Mouse (Mus musculus): ENCODE measurements around the gene Rpl41.
"Not testable (repeated sequence)": the region's sequence is repeated elsewhere in the genome, so short reads cannot be mapped to it uniquely, and the experiment has no call there.

Rpl41 gene

GRCm38 (mm10) chr10:128524111-128524731 is 24.9 kb downstream of the Rpl41 start:
- peak; percentile 48 for DNase-seq

DNA sequence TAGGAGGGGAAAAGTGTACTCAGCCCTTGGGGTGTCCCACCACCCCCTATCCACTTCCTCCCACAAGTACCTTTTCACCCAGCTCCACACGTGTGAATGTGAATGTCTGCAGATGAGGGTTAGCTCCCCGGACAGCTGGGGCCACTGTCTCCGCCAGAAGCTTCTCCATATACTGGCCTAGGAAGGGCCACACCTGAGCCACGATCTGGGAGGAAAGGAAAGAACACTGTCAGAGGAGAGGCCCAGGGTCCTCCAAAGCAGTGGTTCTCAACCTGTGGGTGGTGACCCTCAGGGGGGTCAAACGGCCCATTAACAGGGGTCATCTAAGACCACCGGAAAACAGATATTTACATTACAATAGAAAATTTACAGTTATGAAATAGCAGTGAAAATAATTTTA is 26.8 kb downstream of the Rpl41 start:
- DNase-seq = no peak

- no peak for DNase-seq
These were observed 28.5 kb downstream of the Rpl41 start for GRCm38 (mm10) chr10:128520591-128520990.

DNA sequence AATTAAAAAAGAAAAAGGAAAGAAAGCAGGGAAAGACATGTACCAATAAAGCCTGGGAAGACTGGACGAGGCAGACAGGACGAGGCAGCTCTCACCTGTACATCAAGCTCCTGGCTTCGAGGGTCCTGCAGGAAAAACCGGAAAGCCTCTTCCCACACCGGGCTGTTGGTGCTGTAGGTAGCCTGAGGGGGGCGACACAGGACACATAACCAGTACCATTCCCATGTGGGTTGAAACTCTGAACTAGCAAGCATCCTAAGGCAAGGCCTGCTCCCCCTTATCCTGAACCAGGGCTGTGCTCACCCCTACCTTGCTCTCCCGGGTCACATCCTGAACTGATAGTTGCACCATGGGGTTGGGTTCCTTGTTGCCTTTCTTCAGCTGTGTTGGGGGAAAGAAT is 30.3 kb downstream of the Rpl41 start:
- DNase-seq = peak; percentile 55

- no peak for DNase-seq
These were observed 32.4 kb downstream of the Rpl41 start for GRCm38 (mm10) chr10:128516677-128517076.

- DNase-seq = no peak
These were observed 33.1 kb downstream of the Rpl41 start for GRCm38 (mm10) chr10:128516029-128516428.

GRCm38 (mm10) chr10:128515044-128515443 is 34.1 kb downstream of the Rpl41 start:
- DNase-seq = no peak

DNA sequence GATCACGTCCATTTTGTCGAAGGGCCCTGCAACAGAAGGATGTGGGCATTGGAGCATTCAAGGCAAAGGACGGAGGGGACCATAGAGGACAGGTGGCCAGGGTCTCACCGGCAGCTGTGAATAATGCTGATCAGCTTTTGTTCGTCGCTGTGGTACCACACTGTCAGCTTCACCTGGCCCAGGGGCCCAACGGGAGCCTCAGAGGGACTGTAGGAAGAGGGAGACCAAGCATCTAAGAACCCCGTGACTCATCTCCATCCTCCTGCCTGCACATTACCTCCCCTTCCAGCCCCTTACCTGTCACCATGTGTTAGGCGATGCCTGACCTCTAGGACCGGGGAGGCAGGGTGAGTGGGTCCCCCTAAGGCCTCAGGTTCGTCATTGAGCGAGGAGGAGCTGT is 37.3 kb downstream of the Rpl41 start:
- no peak for DNase-seq

GRCm38 (mm10) chr10:128511189-128511588 is 37.9 kb downstream of the Rpl41 start:
- DNase-seq = no peak

DNA sequence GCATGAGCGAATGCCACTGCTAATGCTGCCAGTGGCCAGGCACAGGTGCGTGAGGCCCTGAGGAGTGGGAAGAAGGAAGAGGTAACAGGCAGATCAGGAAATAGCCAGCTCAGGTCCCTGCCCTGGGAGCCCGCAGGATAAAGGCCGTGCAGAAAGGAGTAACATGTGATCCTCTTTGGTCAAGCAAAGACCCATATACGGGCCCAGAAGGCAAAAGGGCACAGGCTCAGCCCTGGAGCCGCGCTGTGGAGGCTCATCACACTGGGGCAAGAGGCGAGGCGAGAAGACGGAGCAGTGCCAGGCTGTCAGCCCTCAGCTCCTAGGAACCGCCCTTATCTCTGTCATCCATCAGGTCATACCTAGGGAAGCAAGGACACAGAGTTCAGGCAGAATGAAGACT is 38.8 kb downstream of the Rpl41 start:
- DNase-seq = no peak

DNA sequence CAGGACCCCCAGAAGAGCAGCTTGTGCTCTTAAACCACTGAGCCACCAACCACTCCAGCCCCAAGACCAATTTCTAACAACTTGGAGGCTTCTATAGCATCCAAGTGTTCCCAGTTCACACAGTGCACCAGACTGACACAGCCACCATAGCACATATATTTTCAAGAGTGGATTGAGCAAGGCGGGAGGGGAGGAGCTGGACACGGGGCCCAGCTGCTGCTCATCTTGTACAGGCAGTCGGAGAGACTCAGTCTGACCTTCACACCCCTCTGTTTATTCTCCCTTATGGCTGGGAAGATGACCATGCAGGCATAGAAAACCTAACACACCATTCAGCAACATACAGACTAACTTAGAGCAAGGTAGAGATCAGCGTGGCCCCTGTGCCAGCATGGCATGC is 39.3 kb downstream of the Rpl41 start:
- DNase-seq = no peak

DNA sequence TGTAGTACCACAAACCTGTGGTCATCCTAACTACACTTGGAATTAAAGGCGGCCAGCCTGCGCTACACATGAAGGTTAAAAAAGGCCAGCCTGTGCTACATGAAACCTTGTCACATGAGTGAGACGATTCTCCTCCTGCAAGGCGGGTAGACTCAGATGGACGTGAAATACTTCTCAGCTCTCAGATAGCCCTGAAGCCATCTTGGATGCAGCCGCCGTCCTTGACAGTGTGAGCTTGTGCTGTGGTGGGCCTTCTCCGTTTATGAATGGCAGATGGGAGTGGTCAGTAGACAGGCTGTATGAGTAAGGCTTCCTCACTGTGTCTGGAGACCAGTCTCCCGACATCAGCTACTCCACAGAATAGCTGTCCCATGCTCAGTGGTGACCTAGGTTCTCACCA is 39.9 kb downstream of the Rpl41 start:
- DNase-seq = no peak

DNA sequence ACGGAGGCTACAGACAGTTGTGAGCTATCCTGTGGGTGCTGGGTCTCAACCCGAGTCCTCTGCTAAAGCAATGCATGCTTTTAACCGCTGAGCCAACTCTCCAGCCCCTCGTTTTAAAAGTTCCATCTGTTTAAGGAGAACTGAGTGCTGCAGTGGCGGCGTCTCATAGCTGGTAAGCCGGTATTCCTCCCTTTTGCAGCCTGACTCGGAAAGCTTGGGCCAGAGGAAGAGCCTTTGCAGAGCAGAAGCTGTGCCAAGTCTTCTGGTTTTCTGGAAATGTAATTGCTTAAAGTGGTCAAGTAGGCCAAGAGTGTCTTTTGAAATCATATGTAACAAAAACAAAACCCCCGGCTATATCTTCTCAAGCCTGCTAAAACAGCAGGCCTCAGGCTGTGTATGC is 40.8 kb downstream of the Rpl41 start:
- no peak for DNase-seq

GRCm38 (mm10) chr10:128505974-128506373 is 43.1 kb downstream of the Rpl41 start:
- no peak for DNase-seq

- not testable (repeated sequence) for DNase-seq
These were observed 43.8 kb downstream of the Rpl41 start for GRCm38 (mm10) chr10:128505371-128505667.

DNA sequence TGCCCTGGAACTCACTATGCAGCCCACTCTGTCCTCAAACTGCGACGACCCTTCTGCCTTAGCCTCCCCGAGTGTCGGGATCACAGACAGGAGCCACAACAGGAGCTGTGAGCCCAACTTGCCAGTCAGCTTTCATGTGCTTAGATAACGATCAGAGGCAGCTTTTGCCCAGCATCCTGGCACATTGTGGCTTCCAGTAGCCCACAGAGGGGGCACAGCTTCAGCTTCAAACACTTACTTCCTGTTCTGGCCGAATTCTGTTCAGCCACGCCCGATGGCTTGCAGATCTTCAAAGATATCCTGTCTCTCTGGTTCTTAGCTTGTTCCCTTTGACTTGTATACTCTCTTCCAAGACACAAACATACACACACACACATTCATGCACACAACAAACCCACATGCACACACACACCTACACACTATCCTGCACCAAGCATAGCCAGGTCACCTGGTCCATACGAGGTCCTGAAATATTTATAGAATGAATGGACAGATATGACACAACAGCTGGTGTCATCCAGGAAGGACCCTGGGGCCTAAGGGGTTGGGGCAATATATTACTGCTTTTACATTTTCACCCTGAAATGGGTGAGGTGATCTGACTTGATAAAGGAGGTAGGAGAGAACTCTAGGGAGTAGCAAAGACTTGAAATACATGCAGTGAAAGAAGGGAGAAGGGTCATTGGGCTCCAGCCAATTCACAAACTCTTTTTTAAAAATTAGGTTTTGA is 44.3 kb downstream of the Rpl41 start:
- DNase-seq = peak; percentile 51

- no peak for DNase-seq
These were observed 45.1 kb downstream of the Rpl41 start for GRCm38 (mm10) chr10:128504012-128504411.

- no peak for DNase-seq
These were observed 45.6 kb downstream of the Rpl41 start for GRCm38 (mm10) chr10:128503532-128503931.

- DNase-seq = no peak
These were observed 46.8 kb downstream of the Rpl41 start for GRCm38 (mm10) chr10:128502341-128502740.

GRCm38 (mm10) chr10:128499116-128499671 is 49.9 kb downstream of the Rpl41 start:
- DNase-seq = peak; percentile 55

GRCm38 (mm10) chr10:128498590-128498989 is 50.5 kb downstream of the Rpl41 start, which contains the start of gene Myl6b:
Gene Myl6b, minus strand, starts transcription at chr10:128498685.
- peak; percentile 96 for DNase-seq

All from thymus, postnatal 14 days (tissue).